Mouse (Mus musculus): Measurements from ENCODE around the gene Clip2.

DNA sequence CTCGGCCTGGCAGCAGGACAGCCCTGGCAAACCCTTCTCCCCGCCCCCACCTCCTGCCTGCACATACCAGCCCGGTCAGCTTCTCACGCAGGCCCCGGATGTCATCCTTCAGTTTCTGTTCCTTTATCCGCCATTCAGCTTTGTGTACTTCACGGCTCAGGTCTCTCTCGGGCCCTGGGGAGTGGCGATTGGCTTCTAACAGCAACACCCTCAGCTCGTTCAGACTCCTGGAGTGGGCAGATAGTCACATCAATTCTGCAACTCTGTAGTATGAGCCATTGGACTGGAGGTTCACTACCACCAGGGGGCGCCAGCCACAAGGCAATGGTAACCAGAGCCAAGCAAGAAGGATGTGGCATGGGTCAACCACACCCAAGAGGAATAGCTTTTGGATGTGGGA lies 58.1 kb downstream of the Clip2 start:
- TF ChIP-seq POLR2A (IDR thresholded peaks at IDR 0.05; ENCODE audit: control insufficient read depth in 1 of 2, insufficient read depth in 1 of 2, low read depth in 1 of 2, low read length in 2 of 2, poor library complexity in 1 of 2), result no peak
- peak; percentile 96 to 99 (median 97) for TF ChIP-seq CTCF (IDR thresholded peaks at IDR 0.05 in 2 of 3, conservative IDR thresholded peaks at IDR 0.05 in 1 of 3; ENCODE audit: control insufficient read depth in 1 of 3, insufficient read depth in 1 of 3, low read depth in 2 of 3, low read length in 3 of 3, poor library complexity in 1 of 3, severe bottlenecking in 1 of 3)
- TF ChIP-seq ZC3H11A (IDR thresholded peaks at IDR 0.05; ENCODE audit: low read depth, low read length), result peak; percentile 85
- TF ChIP-seq MYB (IDR thresholded peaks at IDR 0.05; ENCODE audit: low read depth, low read length), result no peak
- TF ChIP-seq GABPA (IDR thresholded peaks at IDR 0.05; ENCODE audit: low read depth, low read length), result no peak
- TF ChIP-seq MYC (IDR thresholded peaks at IDR 0.05; ENCODE audit: low read depth, low read length), result no peak; the same call in 1 of the 2 replicates
- no peak for TF ChIP-seq EP300 (IDR thresholded peaks at IDR 0.05; ENCODE audit: low read depth in 1 of 2, low read length in 2 of 2)
- no peak for TF ChIP-seq MAX (IDR thresholded peaks at IDR 0.05; ENCODE audit: low read length)
- TF ChIP-seq POLR2AphosphoS5 (IDR thresholded peaks at IDR 0.05; ENCODE audit: borderline replicate concordance, low read depth, low read length), result no peak
- no peak for TF ChIP-seq MAFK (IDR thresholded peaks at IDR 0.05; ENCODE audit: borderline replicate concordance, low read depth, low read length)
- TF ChIP-seq USF1 (IDR thresholded peaks at IDR 0.05; ENCODE audit: low read depth, low read length), result no peak
- no peak for TF ChIP-seq TBP (IDR thresholded peaks at IDR 0.05; ENCODE audit: low read depth, low read length)
- no peak for TF ChIP-seq USF2 (IDR thresholded peaks at IDR 0.05; ENCODE audit: borderline replicate concordance in 1 of 2, insufficient read depth in 1 of 2, low read depth in 1 of 2, low read length in 2 of 2)
- TF ChIP-seq CHD2 (IDR thresholded peaks at IDR 0.05; ENCODE audit: low read length), result no peak

Data from MEL (cell line).